In genomic region chr10:31538243-31538642, GRCm38 (mm10) we compare ENCODE assay signal across 28 mouse cellular contexts.
DNase-seq lines count a peak whose midpoint lies in the region; ATAC-seq lines count a peak whose summit lies in the region.
"Had no signal": no experiment of that assay in that cellular context is flagged by ENCODE, and none has a peak within 500 bp of the region (broad histone marks: within the 10 kb centered on the region; RNA-seq: fewer than 3 reads in every experiment).

No protein-coding gene starts in this region.

- no peaks in the 10 kb centered on the region for H3K27me3 ChIP-seq in stomach, embryonic 15.5 days (replicated peaks)
- no peaks in the 10 kb centered on the region for H3K27me3 ChIP-seq in liver, embryonic 11.5 days (replicated peaks; ENCODE audit: control insufficient read depth, insufficient read depth, low read length)
- H3K27me3 ChIP-seq: embryonic facial prominence, embryonic 12.5 days; heart, embryonic 13.5 days; hindbrain, embryonic 15.5 days; kidney, embryonic 15.5 days; limb, embryonic 12.5 days; midbrain, embryonic 15.5 days; neural tube, embryonic 12.5 days had no signal

- H3K27ac ChIP-seq in macrophage, result peak overlapping the region; percentile 28; the same call in 1 of the 2 replicates
- no peak overlapping the region for H3K27ac ChIP-seq in stomach, embryonic 15.5 days
- no peak overlapping the region for H3K27ac ChIP-seq in liver, embryonic 11.5 days (ENCODE audit: low read depth, low read length)
- H3K27ac ChIP-seq: embryonic facial prominence, embryonic 12.5 days; hindbrain, embryonic 15.5 days; kidney, embryonic 15.5 days; left cerebral cortex, adult 2 months; limb, embryonic 12.5 days; midbrain, embryonic 10.5 days; midbrain, embryonic 15.5 days; neural tube, embryonic 12.5 days had no signal

- 0 out of 2 replicates have a peak, but pooled peaks have one; percentile 31 for ATAC-seq in stomach, embryonic 15.5 days (ENCODE audit: insufficient read depth, low FRiP score, low read depth)
- no peak for ATAC-seq in CD4-positive, CD25-positive, alpha-beta regulatory T cell, adult 4 months
- no peak for ATAC-seq in liver, embryonic 11.5 days (replicated peaks; ENCODE audit: low FRiP score)
- ATAC-seq: forebrain, embryonic 16.5 days; midbrain, embryonic 15.5 days had no signal

- H3K9ac ChIP-seq in stomach, embryonic 15.5 days, result no peak overlapping the region
- H3K9ac ChIP-seq in liver, embryonic 11.5 days (ENCODE audit: low read depth, low read length), result no peak overlapping the region
- H3K9ac ChIP-seq: embryonic facial prominence, embryonic 12.5 days; heart, embryonic 13.5 days; hindbrain, embryonic 15.5 days; kidney, embryonic 15.5 days; limb, embryonic 12.5 days; midbrain, embryonic 15.5 days; neural tube, embryonic 12.5 days had no signal

- H3K36me3 ChIP-seq in macrophage (ENCODE audit: inconsistent target), result no peaks in the 10 kb centered on the region
- H3K36me3 ChIP-seq in stomach, embryonic 15.5 days, result no peaks in the 10 kb centered on the region
- no peaks in the 10 kb centered on the region for H3K36me3 ChIP-seq in liver, embryonic 11.5 days (ENCODE audit: control insufficient read depth, insufficient read depth, low read length)
- H3K36me3 ChIP-seq: embryonic facial prominence, embryonic 12.5 days; hindbrain, embryonic 15.5 days; midbrain, embryonic 10.5 days; midbrain, embryonic 15.5 days had no signal

- H3K4me3 ChIP-seq in macrophage (ENCODE audit: inconsistent target), result no peak overlapping the region
- no peak overlapping the region for H3K4me3 ChIP-seq in stomach, embryonic 15.5 days (replicated peaks)
- H3K4me3 ChIP-seq in liver, embryonic 11.5 days (ENCODE audit: low read depth, low read length), result no peak overlapping the region
- H3K4me3 ChIP-seq: embryonic facial prominence, embryonic 12.5 days; erythroblast, embryonic 14.5 days; heart, embryonic 13.5 days; hindbrain, embryonic 15.5 days; kidney, embryonic 15.5 days; left cerebral cortex, adult 2 months; limb, embryonic 12.5 days; midbrain, embryonic 10.5 days; midbrain, embryonic 15.5 days; neural tube, embryonic 12.5 days had no signal

- no peaks in the 10 kb centered on the region for H3K79me2 ChIP-seq in macrophage (ENCODE audit: inconsistent target)

- no peaks in the 10 kb centered on the region for H3K9me3 ChIP-seq in stomach, embryonic 15.5 days
- H3K9me3 ChIP-seq in liver, embryonic 11.5 days (ENCODE audit: control insufficient read depth, low read length), result no peaks in the 10 kb centered on the region
- H3K9me3 ChIP-seq: embryonic facial prominence, embryonic 12.5 days; heart, embryonic 13.5 days; hindbrain, embryonic 15.5 days; kidney, embryonic 15.5 days; limb, embryonic 12.5 days; midbrain, embryonic 10.5 days; midbrain, embryonic 15.5 days; neural tube, embryonic 12.5 days had no signal

- WGBS in macrophage (ENCODE audit: missing documents), result 11% methylated on average over 2 of the region's 2 CpGs
- 73% methylated on average over 2 of the region's 2 CpGs for WGBS in stomach, embryonic 15.5 days
- WGBS in liver, embryonic 11.5 days, result 67% methylated on average over 2 of the region's 2 CpGs

- H3K4me1 ChIP-seq in stomach, embryonic 15.5 days, result no peaks in the 10 kb centered on the region
- no peaks in the 10 kb centered on the region for H3K4me1 ChIP-seq in liver, embryonic 11.5 days (replicated peaks; ENCODE audit: control insufficient read depth, insufficient read depth, low read length)
- H3K4me1 ChIP-seq: embryonic facial prominence, embryonic 12.5 days; hindbrain, embryonic 15.5 days; kidney, embryonic 15.5 days; limb, embryonic 12.5 days; midbrain, embryonic 10.5 days; midbrain, embryonic 15.5 days; neural tube, embryonic 12.5 days had no signal

- H3K4me2 ChIP-seq in stomach, embryonic 15.5 days, result no peak overlapping the region
- no peak overlapping the region for H3K4me2 ChIP-seq in liver, embryonic 11.5 days
- H3K4me2 ChIP-seq: embryonic facial prominence, embryonic 12.5 days; heart, embryonic 13.5 days; hindbrain, embryonic 15.5 days; kidney, embryonic 15.5 days; limb, embryonic 12.5 days; midbrain, embryonic 15.5 days; neural tube, embryonic 12.5 days had no signal

- peak; percentile 79 for DNase-seq in 416B (ENCODE audit: low read depth)
- DNase-seq in NIH3T3 (ENCODE audit: low read depth), result peak; percentile 59
- no peak for DNase-seq in spleen, postnatal 10 days (ENCODE audit: low spot score in 2 of 2)
- no peak for DNase-seq in liver, embryonic 11.5 days (ENCODE audit: low spot score)
- DNase-seq: adrenal gland, adult 2 months; adrenal gland, postnatal 36 days; cerebellum, adult 18-20 months; cerebellum, postnatal 25 days; embryo, embryonic 11 days; heart, postnatal 10 days; kidney, adult 11 months; kidney, postnatal 25 days; lung, postnatal 4 days; thymus, postnatal 14 days had no signal

Comparison
In these comparisons a context has a peak if more than half of its experiments do, and no peak if none do; other contexts are left out.
1. DNase-seq: peak in 416B (single experiment) and NIH3T3 (single experiment); none in spleen, postnatal 10 days (0 of 2) and liver, embryonic 11.5 days (single experiment).